Mouse (Mus musculus) CH12.LX (cell line): ENCODE measurements at regions not wholly inside any gene's neighbourhood (a gene's known extent, or its start where the extent isn't known, plus 50 kb on each side); places are given as distances from the start of the nearest gene placed in this dataset.

Experiments used
- DNase-seq: peaks from one replicate; pipeline ENCODE4 v3.0.0-alpha.2; 2013; ENCODE audit errors: extremely low read depth
- H3K27ac ChIP-seq: 2 replicates; pipeline ENCODE4 v1.5.1; 2012; ENCODE audit warnings: low read depth, mild to moderate bottlenecking, control low read depth, moderate library complexity; ENCODE audit not compliant: insufficient read depth
- H3K27me3 ChIP-seq: replicated peaks from 2 replicates; pipeline ENCODE3; 2012; ENCODE audit warnings: inconsistent platforms
- H3K36me3 ChIP-seq, 2 experiments: replicated peaks in 1 of 2; 2 replicates each; pipeline versions ENCODE3 to v1.6.1; 2012; ENCODE audit warnings: inconsistent platforms in 1 of 2, low read length in 1 of 2, mild to moderate bottlenecking in 1 of 2, mixed read lengths in 1 of 2, moderate library complexity in 1 of 2; ENCODE audit not compliant: control insufficient read depth in 1 of 2, insufficient read depth in 1 of 2
- H3K4me1 ChIP-seq, 2 experiments: 2 replicates each; pipeline ENCODE4 v1.6.1; 2012; ENCODE audit warnings: inconsistent platforms in 1 of 2, moderate library complexity in 1 of 2; ENCODE audit not compliant: insufficient read depth in 2 of 2, control insufficient read depth in 1 of 2
- H3K4me2 ChIP-seq: 2 replicates; pipeline ENCODE4 v1.6.1; 2012; ENCODE audit warnings: low read depth, mild to moderate bottlenecking, control low read depth; ENCODE audit not compliant: poor library complexity, insufficient read depth, severe bottlenecking
- H3K4me3 ChIP-seq, 3 experiments: fragments of 150-350 bp in 1 of 3; sonication (generic) in 1 of 3; replicated peaks in 1 of 3; 2 replicates each; pipeline versions ENCODE3 to v1.5.1; 2011 to 2012; ENCODE audit warnings: low read depth in 2 of 3, low read length in 2 of 3, mild to moderate bottlenecking in 2 of 3, moderate library complexity in 2 of 3, control low read depth in 1 of 3, improper control_type of control experiment in 1 of 3, inconsistent platforms in 1 of 3, mixed read lengths in 1 of 3; ENCODE audit not compliant: poor library complexity in 1 of 3
- H3K79me2 ChIP-seq: replicated peaks from 2 replicates; pipeline ENCODE4 v1.6.1; 2012; ENCODE audit warnings: mild to moderate bottlenecking, moderate library complexity; ENCODE audit not compliant: control insufficient read depth, poor library complexity, insufficient read depth, severe bottlenecking; ENCODE audit errors: extremely low read depth
- H3K9ac ChIP-seq: 2 replicates; pipeline ENCODE4 v1.6.1; 2012; ENCODE audit warnings: low read depth, mild to moderate bottlenecking, control low read depth, moderate library complexity; ENCODE audit not compliant: insufficient read depth
- H3K9me3 ChIP-seq: replicated peaks from 2 replicates; pipeline ENCODE3; 2012; ENCODE audit warnings: low read length, inconsistent platforms, mixed read lengths
- CHD1 ChIP-seq: IDR thresholded peaks from 2 replicates; pipeline ENCODE4 v1.6.1; 2012; ENCODE audit warnings: low read depth, low read length, improper control_type of control experiment, inconsistent platforms
- E2F4 ChIP-seq: IDR thresholded peaks from 2 replicates; pipeline ENCODE4 v1.6.1; 2011; ENCODE audit warnings: low read depth, low read length, improper control_type of control experiment; ENCODE audit not compliant: insufficient replicate concordance
- EP300 ChIP-seq: IDR thresholded peaks from 2 replicates; pipeline ENCODE4 v1.6.1; 2011; ENCODE audit warnings: low read length, improper control_type of control experiment
- ETS1 ChIP-seq: conservative IDR thresholded peaks from 2 replicates; pipeline ENCODE4 v1.6.1; 2012; ENCODE audit warnings: low read depth, mild to moderate bottlenecking, inconsistent platforms, low read length, improper control_type of control experiment, moderate library complexity
- GABPA ChIP-seq: IDR thresholded peaks from 2 replicates; pipeline ENCODE4 v1.6.1; 2012; ENCODE audit warnings: low read depth, low read length, improper control_type of control experiment, inconsistent platforms; ENCODE audit not compliant: insufficient replicate concordance
- HCFC1 ChIP-seq: IDR thresholded peaks from 2 replicates; pipeline ENCODE4 v1.6.1; 2012; ENCODE audit warnings: low read depth, mild to moderate bottlenecking, inconsistent platforms, low read length, improper control_type of control experiment
- JUN ChIP-seq: IDR thresholded peaks from 2 replicates; pipeline ENCODE4 v1.6.1; 2011; ENCODE audit warnings: low read depth, mild to moderate bottlenecking, low read length, improper control_type of control experiment, moderate library complexity; ENCODE audit not compliant: insufficient read depth
- KAT2A ChIP-seq: IDR thresholded peaks from 2 replicates; pipeline ENCODE4 v1.6.1; 2012; ENCODE audit warnings: low read length, improper control_type of control experiment, inconsistent platforms; ENCODE audit not compliant: insufficient replicate concordance
- MAFK ChIP-seq: IDR thresholded peaks from 2 replicates; pipeline ENCODE4 v1.6.1; 2011; ENCODE audit warnings: low read length, improper control_type of control experiment; ENCODE audit not compliant: insufficient replicate concordance
- MAZ ChIP-seq: IDR thresholded peaks from 2 replicates; pipeline ENCODE4 v1.6.1; 2012; ENCODE audit warnings: low read depth, mild to moderate bottlenecking, inconsistent platforms, low read length, improper control_type of control experiment, moderate library complexity
- MXI1 ChIP-seq: IDR thresholded peaks from 2 replicates; pipeline ENCODE4 v1.6.1; 2011; ENCODE audit warnings: mild to moderate bottlenecking, low read depth, low read length, improper control_type of control experiment
- MYC ChIP-seq: IDR thresholded peaks from 2 replicates; pipeline ENCODE4 v1.6.1; 2011; ENCODE audit warnings: low read depth, mild to moderate bottlenecking, improper control_type of control experiment, low read length
- NRF1 ChIP-seq: IDR thresholded peaks from 2 replicates; pipeline ENCODE4 v1.6.1; 2014; ENCODE audit warnings: low read depth, mild to moderate bottlenecking, inconsistent platforms, low read length, improper control_type of control experiment, moderate library complexity
- PAX5 ChIP-seq: IDR thresholded peaks from 2 replicates; pipeline ENCODE4 v1.6.1; 2012; ENCODE audit warnings: low read length, inconsistent platforms, mixed read lengths
- POLR2AphosphoS2 ChIP-seq: IDR thresholded peaks from 2 replicates; pipeline ENCODE4 v1.6.1; 2011; ENCODE audit warnings: low read depth, low read length, improper control_type of control experiment
- RAD21 ChIP-seq: IDR thresholded peaks from 2 replicates; pipeline ENCODE4 v1.6.1; 2011; ENCODE audit warnings: low read depth, mild to moderate bottlenecking, low read length, improper control_type of control experiment, moderate library complexity
- RCOR1 ChIP-seq: conservative IDR thresholded peaks from 2 replicates; pipeline ENCODE4 v1.6.1; 2012; ENCODE audit warnings: low read depth, mild to moderate bottlenecking, inconsistent platforms, low read length, improper control_type of control experiment
- SIN3A ChIP-seq: IDR thresholded peaks from 2 replicates; pipeline ENCODE4 v1.6.1; 2012; ENCODE audit warnings: low read length, improper control_type of control experiment, inconsistent platforms
- TCF12 ChIP-seq: IDR thresholded peaks from 2 replicates; pipeline ENCODE4 v1.6.1; 2014; ENCODE audit warnings: low read depth, mild to moderate bottlenecking, inconsistent platforms, low read length, improper control_type of control experiment
- UBTF ChIP-seq: IDR thresholded peaks from 2 replicates; pipeline ENCODE4 v1.6.1; 2012; ENCODE audit warnings: low read depth, mild to moderate bottlenecking, inconsistent platforms, low read length, improper control_type of control experiment, moderate library complexity
- USF1 ChIP-seq: IDR thresholded peaks from 2 replicates; pipeline ENCODE4 v1.6.1; 2014; ENCODE audit warnings: low read depth, mild to moderate bottlenecking, inconsistent platforms, low read length, improper control_type of control experiment
- ZC3H11A ChIP-seq: IDR thresholded peaks from 2 replicates; pipeline ENCODE4 v1.6.1; 2012; ENCODE audit warnings: low read depth, mild to moderate bottlenecking, inconsistent platforms, low read length, improper control_type of control experiment
- ZKSCAN1 ChIP-seq: IDR thresholded peaks from 2 replicates; pipeline ENCODE4 v1.6.1; 2012; ENCODE audit warnings: low read depth, inconsistent platforms, low read length, improper control_type of control experiment, borderline replicate concordance
- dilution Hi-C: fragments of 300-500 bp; cut with MboI; formaldehyde crosslinking; loops from 2 replicates; pipeline ENCODE4 v1.14.3; 2020; ENCODE audit warnings: low sequenced_read_pairs; ENCODE audit not compliant: extremely low pct_unique_long_range_greater_than_20kb, extremely low pct_ligation_motif_present
- in situ Hi-C: fragments of 300-500 bp; cut with MboI; formaldehyde crosslinking; loops from 3 replicates; pipeline ENCODE4 v1.14.3; 2019; ENCODE audit warnings: low sequenced_read_pairs, low pct_ligation_motif_present, low pct_unique_long_range_greater_than_20kb, mixed read lengths

- dilution Hi-C loops, result no loop called here
- Histone ChIP-seq H3K4me2 (no peak overlapping the region), H3K4me3 (no peak overlapping the region), H3K9ac (no peak overlapping the region), H3K4me1 (no peaks in the 10 kb centered on the region), H3K79me2 (no peaks in the 10 kb centered on the region), H3K27ac (no peak overlapping the region), H3K36me3 (no peaks in the 10 kb centered on the region), H3K9me3 (no peaks in the 10 kb centered on the region), H3K27me3 (no peaks in the 10 kb centered on the region)
- no peak for DNase-seq
- TF ChIP-seq PAX5 (no peak), EP300 (no peak), USF1 (no peak), MXI1 (no peak), MAFK (no peak), ZKSCAN1 (no peak), GABPA (no peak), MYC (no peak), JUN (no peak), HCFC1 (no peak), KAT2A (no peak), RAD21 (no peak), MAZ (no peak), E2F4 (no peak)
- in situ Hi-C loops, result loop anchor here (10.0 kb wide), 1 partner anchor 145 kb away; no protein-coding TSS in a partner anchor
Observed at GRCm38 (mm10) chr16:44629296-44630275, 70.9 kb upstream of the Boc start.

- TF ChIP-seq ZC3H11A (no peak), NRF1 (no peak), JUN (no peak), ETS1 (no peak), UBTF (no peak), MYC (no peak), SIN3A (no peak), TCF12 (no peak), RCOR1 (no peak), CHD1 (no peak), POLR2AphosphoS2 (no peak), PAX5 (no peak), RAD21 (no peak)
- Histone ChIP-seq H3K27ac (no peak overlapping the region), H3K4me2 (no peak overlapping the region), H3K9ac (no peak overlapping the region), H3K36me3 (no peaks in the 10 kb centered on the region), H3K27me3 (no peaks in the 10 kb centered on the region), H3K4me3 (no peak overlapping the region), H3K4me1 (no peaks in the 10 kb centered on the region), H3K9me3 (no peaks in the 10 kb centered on the region), H3K79me2 (no peaks in the 10 kb centered on the region)
- dilution Hi-C loops, result no loop called here
- DNase-seq, result no peak
- in situ Hi-C loops, result no loop called here
Observed at GRCm38 (mm10) chr16:44625871-44626293, 67.2 kb upstream of the Boc start.
